Mouse (Mus musculus): ENCODE measurements at regions not wholly inside any gene's neighbourhood (a gene's known extent, or its start where the extent isn't known, plus 50 kb on each side); places are given as distances from the start of the nearest gene placed in this dataset.
"Not testable (repeated sequence)": the region's sequence is repeated elsewhere in the genome, so short reads cannot be mapped to it uniquely, and the experiment has no call there.

DNA sequence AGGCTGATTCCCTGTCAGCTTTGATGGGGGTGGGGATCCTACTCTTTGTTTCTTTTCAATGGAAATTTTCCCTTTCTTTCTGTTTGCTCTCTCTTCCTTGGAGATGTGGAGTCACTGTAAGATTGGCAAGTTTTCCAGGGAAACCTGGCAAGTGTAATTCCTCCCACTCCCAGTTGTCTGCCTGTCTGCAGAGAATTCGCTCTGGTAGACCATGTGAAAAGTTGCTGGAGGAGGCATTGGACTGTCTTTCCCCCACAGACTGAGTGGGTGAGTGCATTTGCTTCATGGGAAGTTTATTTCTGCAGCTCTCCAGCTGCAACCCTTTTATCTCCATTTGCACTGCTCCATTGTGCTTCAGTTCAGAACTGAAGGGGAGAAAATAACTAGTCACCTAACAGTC, 3561.3 kb downstream of the 9330182O14Rik start:
- no peak for TF ChIP-seq CTCF (conservative IDR thresholded peaks at IDR 0.05; ENCODE audit: insufficient read depth, insufficient read length, low read depth, low read length)
- TF ChIP-seq POLR2A (IDR thresholded peaks at IDR 0.05; ENCODE audit: low read depth, low read length) = no peak
- Histone ChIP-seq H3K27ac (ENCODE audit: insufficient read depth, low read depth, low read length) (no peak overlapping the region), H3K4me1 (ENCODE audit: control insufficient read depth, insufficient read depth, low read length) (no peaks in the 10 kb centered on the region), H3K27me3 (replicated peaks; ENCODE audit: control insufficient read depth, insufficient read depth, low read length) (no peaks in the 10 kb centered on the region), H3K36me3 (ENCODE audit: control insufficient read depth, insufficient read depth, low read length) (no peaks in the 10 kb centered on the region), H3K4me3 (ENCODE audit: insufficient read depth, low read depth, low read length) (no peak overlapping the region)
- WGBS = 56% methylated on average over 1 of the region's 1 CpGs
- no peak for DNase-seq

DNA sequence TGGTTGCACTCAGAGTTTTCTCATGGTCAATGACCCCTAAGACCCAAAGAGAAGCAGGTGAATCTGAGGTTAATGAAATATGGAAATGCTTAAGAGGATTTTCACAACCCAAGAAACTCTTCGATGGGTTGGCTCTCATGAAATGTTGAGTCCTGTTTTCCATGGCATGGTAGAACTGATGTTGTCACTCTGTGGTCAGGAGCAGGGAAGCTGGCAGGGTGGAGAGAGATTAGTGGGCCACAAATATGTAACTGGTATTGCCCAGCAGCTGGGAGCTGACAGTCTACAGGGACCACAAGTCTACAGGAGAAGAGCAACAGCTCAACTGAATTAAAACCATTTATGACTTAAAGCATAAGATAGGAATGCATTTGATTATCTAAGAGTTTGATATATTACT, 3582.9 kb downstream of the 9330182O14Rik start:
- no peaks in the 10 kb centered on the region for H3K27me3 ChIP-seq (replicated peaks; ENCODE audit: control insufficient read depth, insufficient read depth, low read length)
- no peak overlapping the region for H3K4me3 ChIP-seq (ENCODE audit: insufficient read depth, low read depth, low read length)
- DNase-seq = no peak
- H3K27ac ChIP-seq (ENCODE audit: insufficient read depth, low read depth, low read length) = no peak overlapping the region
- H3K36me3 ChIP-seq (ENCODE audit: control insufficient read depth, insufficient read depth, low read length) = no peaks in the 10 kb centered on the region
- no peak for TF ChIP-seq CTCF (conservative IDR thresholded peaks at IDR 0.05; ENCODE audit: insufficient read depth, insufficient read length, low read depth, low read length)
- no peak for TF ChIP-seq POLR2A (IDR thresholded peaks at IDR 0.05; ENCODE audit: low read depth, low read length)
- WGBS = 94% methylated on average over 1 of the region's 1 CpGs
- H3K4me1 ChIP-seq (ENCODE audit: control insufficient read depth, insufficient read depth, low read length) = no peaks in the 10 kb centered on the region

DNA sequence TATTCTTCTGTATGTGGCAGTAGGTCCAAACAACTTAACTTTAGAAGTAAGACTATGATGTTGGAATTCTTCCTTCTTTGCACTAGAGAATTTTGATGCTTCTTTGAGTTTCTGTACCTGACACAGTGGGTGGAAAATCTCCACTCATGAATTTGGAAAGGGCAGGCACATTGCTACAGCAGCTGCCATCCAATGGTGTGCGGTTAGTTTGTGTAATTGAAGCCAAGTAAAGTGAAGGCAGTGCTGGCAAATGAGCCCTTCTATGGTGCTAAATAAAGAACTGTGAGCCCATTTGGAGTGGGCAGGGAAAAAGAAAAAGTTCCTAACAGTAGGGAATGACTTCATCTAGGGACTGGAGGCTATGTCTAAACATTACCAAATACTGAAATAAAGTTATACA, 3583.4 kb downstream of the 9330182O14Rik start:
- no peaks in the 10 kb centered on the region for H3K4me1 ChIP-seq (ENCODE audit: control insufficient read depth, insufficient read depth, low read length)
- 90% methylated on average over 1 of the region's 1 CpGs for WGBS
- H3K27ac ChIP-seq (ENCODE audit: insufficient read depth, low read depth, low read length) = no peak overlapping the region
- H3K4me3 ChIP-seq (ENCODE audit: insufficient read depth, low read depth, low read length) = no peak overlapping the region
- TF ChIP-seq POLR2A (IDR thresholded peaks at IDR 0.05; ENCODE audit: low read depth, low read length) (no peak), CTCF (conservative IDR thresholded peaks at IDR 0.05; ENCODE audit: insufficient read depth, insufficient read length, low read depth, low read length) (no peak)
- H3K36me3 ChIP-seq (ENCODE audit: control insufficient read depth, insufficient read depth, low read length) = no peaks in the 10 kb centered on the region
- no peaks in the 10 kb centered on the region for H3K27me3 ChIP-seq (replicated peaks; ENCODE audit: control insufficient read depth, insufficient read depth, low read length)
- DNase-seq = no peak

DNA sequence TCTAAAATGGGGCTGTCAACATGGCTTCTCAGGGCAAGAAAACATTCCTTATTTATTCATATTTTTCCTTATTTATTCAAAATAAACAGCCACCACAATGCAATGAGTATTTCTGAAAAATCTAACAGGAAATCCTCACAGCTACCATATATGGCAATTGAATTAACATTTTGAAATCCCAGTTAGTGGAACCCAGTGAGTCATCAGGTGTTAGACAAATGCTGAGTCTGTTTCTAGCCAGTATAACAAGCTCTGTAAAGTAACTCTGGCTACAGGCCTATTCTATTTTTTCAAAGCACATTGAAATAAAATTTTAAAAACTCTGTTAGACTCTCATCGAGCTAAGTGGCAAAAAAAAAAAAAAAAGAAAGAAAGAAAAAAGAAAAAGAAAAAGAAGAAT, 3586.8 kb downstream of the 9330182O14Rik start:
- no peak for TF ChIP-seq POLR2A (IDR thresholded peaks at IDR 0.05; ENCODE audit: low read depth, low read length)
- no peak for TF ChIP-seq CTCF (conservative IDR thresholded peaks at IDR 0.05; ENCODE audit: insufficient read depth, insufficient read length, low read depth, low read length)

DNA sequence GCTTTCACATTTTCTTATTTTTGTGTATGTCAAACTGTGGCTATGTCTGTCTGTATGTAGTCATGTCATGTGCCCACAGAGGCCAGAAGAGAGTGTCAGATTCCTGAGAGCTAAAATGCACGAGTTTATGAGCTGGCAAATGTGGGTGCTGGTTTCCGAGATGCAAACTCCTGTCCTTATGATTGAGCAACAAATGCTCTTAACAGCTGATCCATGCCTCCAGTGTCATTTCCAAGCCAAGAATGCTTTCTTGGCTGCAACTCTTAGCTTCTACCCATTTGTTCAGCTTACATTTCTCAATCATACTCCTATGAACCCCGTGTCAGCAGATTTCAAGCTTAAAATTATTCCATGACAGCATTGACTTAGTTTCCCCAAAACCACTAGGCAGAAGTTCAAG, 3601.5 kb downstream of the 9330182O14Rik start:
- H3K36me3 ChIP-seq (ENCODE audit: control insufficient read depth, insufficient read depth, low read length) = no peaks in the 10 kb centered on the region
- no peak overlapping the region for H3K4me3 ChIP-seq (ENCODE audit: insufficient read depth, low read depth, low read length)
- H3K27me3 ChIP-seq (replicated peaks; ENCODE audit: control insufficient read depth, insufficient read depth, low read length) = no peaks in the 10 kb centered on the region
- 59% methylated on average over 3 of the region's 3 CpGs for WGBS
- no peaks in the 10 kb centered on the region for H3K4me1 ChIP-seq (ENCODE audit: control insufficient read depth, insufficient read depth, low read length)
- H3K27ac ChIP-seq (ENCODE audit: insufficient read depth, low read depth, low read length) = no peak overlapping the region
- no peak for DNase-seq
- no peak for TF ChIP-seq POLR2A (IDR thresholded peaks at IDR 0.05; ENCODE audit: low read depth, low read length)
- TF ChIP-seq CTCF (conservative IDR thresholded peaks at IDR 0.05; ENCODE audit: insufficient read depth, insufficient read length, low read depth, low read length) = no peak

More for the DNA sequence above, 3586.8 kb downstream of the 9330182O14Rik start:
- no peak for DNase-seq
- 78% methylated on average over 1 of the region's 1 CpGs for WGBS
- H3K4me1 ChIP-seq (ENCODE audit: control insufficient read depth, insufficient read depth, low read length) = no peaks in the 10 kb centered on the region
- H3K36me3 ChIP-seq (ENCODE audit: control insufficient read depth, insufficient read depth, low read length) = no peaks in the 10 kb centered on the region
- no peak overlapping the region for H3K27ac ChIP-seq (ENCODE audit: insufficient read depth, low read depth, low read length)
- H3K4me3 ChIP-seq (ENCODE audit: insufficient read depth, low read depth, low read length) = no peak overlapping the region
- no peaks in the 10 kb centered on the region for H3K27me3 ChIP-seq (replicated peaks; ENCODE audit: control insufficient read depth, insufficient read depth, low read length)

DNA sequence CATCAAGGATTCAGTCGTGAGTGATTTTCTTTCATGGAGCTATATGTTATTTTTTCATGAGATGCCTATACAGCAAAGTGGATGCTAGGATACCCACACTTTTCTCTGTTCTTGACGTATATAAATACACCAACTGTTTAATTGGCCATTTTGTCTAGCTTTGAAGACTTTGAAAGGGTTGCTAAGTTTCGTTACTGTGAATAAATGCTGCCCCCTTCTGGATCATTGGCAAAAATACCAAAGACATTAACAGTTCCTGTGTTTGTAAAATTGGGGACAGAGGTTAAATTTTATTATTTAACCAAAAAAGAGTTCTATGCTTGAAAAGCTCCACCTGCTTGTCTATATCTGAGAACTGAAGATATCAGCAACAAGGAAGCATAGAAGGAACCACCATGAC, 3624.1 kb downstream of the 9330182O14Rik start:
- H3K36me3 ChIP-seq (ENCODE audit: control insufficient read depth, insufficient read depth, low read length) = no peaks in the 10 kb centered on the region
- no peak overlapping the region for H3K27ac ChIP-seq (ENCODE audit: insufficient read depth, low read depth, low read length)
- TF ChIP-seq POLR2A (IDR thresholded peaks at IDR 0.05; ENCODE audit: low read depth, low read length) (no peak), CTCF (conservative IDR thresholded peaks at IDR 0.05; ENCODE audit: insufficient read depth, insufficient read length, low read depth, low read length) (0 out of 2 replicates have a peak, but pooled peaks have one; percentile 19)
- DNase-seq = peak; percentile 14
- H3K27me3 ChIP-seq (replicated peaks; ENCODE audit: control insufficient read depth, insufficient read depth, low read length) = no peaks in the 10 kb centered on the region
- 18% methylated on average over 3 of the region's 3 CpGs for WGBS
- no peaks in the 10 kb centered on the region for H3K4me1 ChIP-seq (ENCODE audit: control insufficient read depth, insufficient read depth, low read length)
- no peak overlapping the region for H3K4me3 ChIP-seq (ENCODE audit: insufficient read depth, low read depth, low read length)

DNA sequence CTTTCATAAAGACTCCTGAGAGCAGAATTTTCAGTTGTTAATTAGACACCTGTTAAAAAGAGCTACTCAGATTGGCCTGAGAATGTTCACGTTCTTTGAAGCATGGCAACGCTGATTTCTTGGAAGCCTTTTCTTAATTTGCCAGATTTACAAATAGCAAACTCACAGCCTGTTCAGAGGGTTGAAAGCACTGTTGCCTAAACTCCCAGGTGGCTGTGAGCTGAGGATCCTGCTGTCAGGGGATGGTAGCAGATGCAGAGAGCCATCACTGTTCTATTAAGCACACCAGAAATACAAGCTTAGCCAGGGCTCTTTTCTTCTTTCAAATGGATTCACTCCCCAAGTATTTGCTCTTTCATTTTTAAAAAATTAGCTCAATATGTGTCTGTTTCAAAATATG, 3630.4 kb downstream of the 9330182O14Rik start:
- 70% methylated on average over 2 of the region's 2 CpGs for WGBS
- Histone ChIP-seq H3K27ac (ENCODE audit: insufficient read depth, low read depth, low read length) (no peak overlapping the region), H3K36me3 (ENCODE audit: control insufficient read depth, insufficient read depth, low read length) (no peaks in the 10 kb centered on the region), H3K27me3 (replicated peaks; ENCODE audit: control insufficient read depth, insufficient read depth, low read length) (no peaks in the 10 kb centered on the region), H3K4me1 (ENCODE audit: control insufficient read depth, insufficient read depth, low read length) (no peaks in the 10 kb centered on the region), H3K4me3 (ENCODE audit: insufficient read depth, low read depth, low read length) (no peak overlapping the region)
- TF ChIP-seq CTCF (conservative IDR thresholded peaks at IDR 0.05; ENCODE audit: insufficient read depth, insufficient read length, low read depth, low read length) (no peak), POLR2A (IDR thresholded peaks at IDR 0.05; ENCODE audit: low read depth, low read length) (no peak)
- no peak for DNase-seq

DNA sequence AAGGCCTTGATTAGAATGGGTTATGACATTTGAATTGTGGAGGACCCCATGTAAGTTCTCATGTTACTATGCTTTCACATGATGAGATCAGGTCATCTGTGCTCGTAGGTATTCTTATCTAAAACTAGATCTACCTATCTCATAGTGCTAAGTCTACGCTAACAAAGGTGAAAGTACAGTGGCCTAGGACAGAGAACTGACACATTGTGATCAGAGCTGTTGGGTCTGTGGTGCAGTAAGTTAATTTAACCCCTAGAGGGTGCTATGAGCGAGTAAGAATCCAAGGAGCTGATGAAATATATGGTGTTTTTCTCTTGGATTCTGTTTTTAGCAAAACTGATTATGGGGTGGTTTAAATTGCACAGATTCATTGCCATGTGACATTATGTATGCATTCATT, 3638.6 kb downstream of the 9330182O14Rik start:
- no peaks in the 10 kb centered on the region for H3K4me1 ChIP-seq (ENCODE audit: control insufficient read depth, insufficient read depth, low read length)
- H3K36me3 ChIP-seq (ENCODE audit: control insufficient read depth, insufficient read depth, low read length) = no peaks in the 10 kb centered on the region
- no peak overlapping the region for H3K27ac ChIP-seq (ENCODE audit: insufficient read depth, low read depth, low read length)
- no peak for TF ChIP-seq POLR2A (IDR thresholded peaks at IDR 0.05; ENCODE audit: low read depth, low read length)
- H3K4me3 ChIP-seq (ENCODE audit: insufficient read depth, low read depth, low read length) = no peak overlapping the region
- 33% methylated on average over 3 of the region's 3 CpGs for WGBS
- H3K27me3 ChIP-seq (replicated peaks; ENCODE audit: control insufficient read depth, insufficient read depth, low read length) = no peaks in the 10 kb centered on the region
- DNase-seq = peak; percentile 12

DNA sequence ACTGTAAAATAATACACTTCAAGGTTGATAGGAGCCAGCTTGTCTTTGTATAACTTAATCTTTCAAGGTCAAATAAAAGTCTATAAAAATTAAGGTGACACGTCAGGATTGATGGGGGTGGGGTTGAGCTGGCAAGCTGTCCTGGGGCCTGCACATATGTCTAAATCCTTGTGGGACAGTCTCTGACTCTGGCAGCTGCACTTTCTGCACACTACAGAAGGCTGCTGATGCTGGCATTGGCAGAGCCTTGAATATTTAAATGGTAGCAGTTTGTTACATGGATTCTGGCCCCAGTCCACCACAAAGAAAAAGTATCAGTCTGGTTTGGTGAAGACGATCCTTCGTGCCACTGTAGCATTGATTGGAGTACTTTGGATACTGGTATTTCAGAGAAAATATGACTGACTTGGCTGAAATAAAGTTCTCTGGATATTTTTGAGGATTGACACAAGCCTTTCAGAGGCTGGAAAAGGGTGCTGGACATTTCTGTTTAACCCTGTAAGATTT, 3648.0 kb downstream of the 9330182O14Rik start:
- 73% methylated on average over 3 of the region's 3 CpGs for WGBS
- H3K4me3 ChIP-seq (ENCODE audit: insufficient read depth, low read depth, low read length); H3K27me3 ChIP-seq (replicated peaks; ENCODE audit: control insufficient read depth, insufficient read depth, low read length): not testable (repeated sequence)

More for the DNA sequence above, 3648.0 kb downstream of the 9330182O14Rik start:
- not testable (repeated sequence) for H3K36me3 ChIP-seq (ENCODE audit: control insufficient read depth, insufficient read depth, low read length); H3K27ac ChIP-seq (ENCODE audit: insufficient read depth, low read depth, low read length); H3K4me1 ChIP-seq (ENCODE audit: control insufficient read depth, insufficient read depth, low read length); DNase-seq
